19 mouse cellular contexts compared by ENCODE assay signal in the genomic region with DNA sequence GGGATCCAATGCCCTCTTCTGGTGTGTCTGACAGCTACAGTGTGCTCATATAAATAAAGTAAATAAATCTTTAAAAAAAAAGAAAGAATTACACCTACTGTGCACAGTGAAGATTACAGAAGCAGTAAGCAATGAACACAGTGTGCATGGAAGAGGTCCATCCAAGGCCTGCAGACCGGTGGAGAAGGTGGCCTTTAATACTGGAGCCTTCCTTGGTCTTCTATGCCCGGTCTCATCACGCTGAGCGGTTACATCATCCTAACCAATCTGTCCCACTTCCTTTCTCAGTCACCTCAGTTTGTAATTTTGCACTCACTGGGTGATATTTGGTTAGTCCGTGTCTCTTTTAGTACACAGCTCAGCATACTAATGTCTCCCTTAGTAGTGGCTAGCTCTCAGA.
A peak's percentile ranks its signal among the peaks of the same experiment; 100 is the strongest.
DNase-seq lines count a peak whose midpoint lies in the region; ATAC-seq and TF ChIP-seq lines count a peak whose summit lies in the region.
"Had no signal": no experiment of that assay in that cellular context is flagged by ENCODE, and none has a peak within 500 bp of the region (broad histone marks: within the 10 kb centered on the region; RNA-seq: fewer than 3 reads in every experiment).

No protein-coding gene starts in this region.

- dilution Hi-C loops in CH12.LX (cut with MboI; ENCODE audit: extremely low pct_ligation_motif_present, extremely low pct_unique_long_range_greater_than_20kb, low sequenced_read_pairs) = no loop called here

- TF ChIP-seq EP300 in CH12.LX (IDR thresholded peaks at IDR 0.05; ENCODE audit: low read length) = no peak

- no peak for ATAC-seq in heart, embryonic 11.5 days (replicated peaks; ENCODE audit: insufficient number of reproducible peaks, low FRiP score, low TSS enrichment)
- ATAC-seq: forebrain, embryonic 15.5 days; intestine, embryonic 15.5 days had no signal

- no peak overlapping the region for H3K9ac ChIP-seq in heart, embryonic 11.5 days (ENCODE audit: low read depth, low read length)
- no peak overlapping the region for H3K9ac ChIP-seq in CH12.LX (ENCODE audit: insufficient read depth, low read depth)
- H3K9ac ChIP-seq: embryonic facial prominence, embryonic 12.5 days; forebrain, embryonic 15.5 days; heart, embryonic 15.5 days; hindbrain, embryonic 14.5 days; intestine, embryonic 15.5 days; kidney, embryonic 15.5 days had no signal

- H3K4me2 ChIP-seq in heart, embryonic 11.5 days = no peak overlapping the region
- no peak overlapping the region for H3K4me2 ChIP-seq in CH12.LX (ENCODE audit: insufficient read depth, low read depth, poor library complexity, severe bottlenecking)
- H3K4me2 ChIP-seq: embryonic facial prominence, embryonic 12.5 days; forebrain, embryonic 15.5 days; heart, embryonic 15.5 days; hindbrain, embryonic 14.5 days; intestine, embryonic 15.5 days; kidney, embryonic 15.5 days had no signal

- no peaks in the 10 kb centered on the region for H3K27me3 ChIP-seq in heart, embryonic 11.5 days (ENCODE audit: control insufficient read depth, insufficient read depth, low read length)
- H3K27me3 ChIP-seq in CH12.LX (replicated peaks) = no peaks in the 10 kb centered on the region
- H3K27me3 ChIP-seq: embryonic facial prominence, embryonic 12.5 days; forebrain, embryonic 15.5 days; heart, embryonic 15.5 days; intestine, embryonic 15.5 days; kidney, embryonic 15.5 days had no signal

- TF ChIP-seq CTCF in CH12.LX (conservative IDR thresholded peaks at IDR 0.05 in 1 of 2, IDR thresholded peaks at IDR 0.05 in 1 of 2; ENCODE audit: low read depth in 2 of 2, low read length in 2 of 2) = no peak

- no peak overlapping the region for H3K27ac ChIP-seq in heart, embryonic 11.5 days (ENCODE audit: low read depth, low read length)
- no peak overlapping the region for H3K27ac ChIP-seq in CH12.LX (ENCODE audit: insufficient read depth, low read depth)
- H3K27ac ChIP-seq: embryonic facial prominence, embryonic 12.5 days; forebrain, embryonic 15.5 days; heart, embryonic 15.5 days; hindbrain, embryonic 14.5 days; intestine, embryonic 15.5 days; kidney, embryonic 15.5 days had no signal

- no peak for TF ChIP-seq RAD21 in CH12.LX (IDR thresholded peaks at IDR 0.05; ENCODE audit: low read depth, low read length)

- in situ Hi-C loops in CH12.LX (cut with MboI; ENCODE audit: low pct_ligation_motif_present, low pct_unique_long_range_greater_than_20kb, low sequenced_read_pairs) = no loop called here

- TF ChIP-seq POLR2A in CH12.LX (IDR thresholded peaks at IDR 0.05; ENCODE audit: low read depth, low read length) = no peak

- no peaks in the 10 kb centered on the region; the same call in 1 of the 2 replicates for H3K4me1 ChIP-seq in heart, embryonic 11.5 days (ENCODE audit: control insufficient read depth, insufficient read depth, low read length)
- peaks cover 10 to 21% of the 10 kb centered on the region in 2 experiments for H3K4me1 ChIP-seq in CH12.LX (ENCODE audit: control insufficient read depth in 1 of 2, insufficient read depth in 2 of 2)
- H3K4me1 ChIP-seq: forebrain, embryonic 15.5 days; heart, embryonic 15.5 days had no signal

- no peak overlapping the region for H3K4me3 ChIP-seq in heart, embryonic 11.5 days (ENCODE audit: low read depth, low read length)
- no peak overlapping the region for H3K4me3 ChIP-seq in CH12.LX (replicated peaks in 1 of 3; ENCODE audit: low read depth in 2 of 3, low read length in 2 of 3, poor library complexity in 1 of 3)
- H3K4me3 ChIP-seq: embryonic facial prominence, embryonic 12.5 days; forebrain, embryonic 15.5 days; heart, embryonic 15.5 days; intestine, embryonic 15.5 days; kidney, embryonic 15.5 days had no signal

- no peaks in the 10 kb centered on the region for H3K79me2 ChIP-seq in CH12.LX (replicated peaks; ENCODE audit: control insufficient read depth, extremely low read depth, insufficient read depth, poor library complexity, severe bottlenecking)

- WGBS in heart, embryonic 11.5 days (ENCODE audit: insufficient replicate concordance) = 92% methylated on average over 5 of the region's 5 CpGs

- no peaks in the 10 kb centered on the region for H3K36me3 ChIP-seq in heart, embryonic 11.5 days (ENCODE audit: control insufficient read depth, insufficient read depth, low read length)
- H3K36me3 ChIP-seq in CH12.LX (replicated peaks in 1 of 2; ENCODE audit: control insufficient read depth in 1 of 2, insufficient read depth in 1 of 2, low read length in 1 of 2) = peaks cover 3 to 54% of the 10 kb centered on the region in 2 experiments
- H3K36me3 ChIP-seq: embryonic facial prominence, embryonic 12.5 days; forebrain, embryonic 15.5 days; heart, embryonic 15.5 days; intestine, embryonic 15.5 days; kidney, embryonic 15.5 days had no signal

- H3K9me3 ChIP-seq in heart, embryonic 11.5 days (replicated peaks; ENCODE audit: control insufficient read depth, low read length) = no peaks in the 10 kb centered on the region
- no peaks in the 10 kb centered on the region for H3K9me3 ChIP-seq in CH12.LX (replicated peaks; ENCODE audit: low read length)
- H3K9me3 ChIP-seq: embryonic facial prominence, embryonic 12.5 days; forebrain, embryonic 15.5 days; heart, embryonic 15.5 days; intestine, embryonic 15.5 days; kidney, embryonic 15.5 days had no signal

- DNase-seq in cerebellum, adult 11-12 months = peak; percentile 43
- DNase-seq in cerebellum, postnatal 14 days = no peak
- peak; percentile 55 for DNase-seq in heart, adult 11 months
- peak; percentile 45 for DNase-seq in CH12.LX (ENCODE audit: extremely low read depth)
- peak; percentile 34 to 37 for DNase-seq in cerebellum, postnatal 36 days
- no peak for DNase-seq in gastrocnemius, adult 18-20 months (ENCODE audit: low spot score)
- DNase-seq in kidney, adult 11 months = no peak
- DNase-seq: adrenal gland, adult 8-10 months; adrenal gland, postnatal 36 days; gastrocnemius, postnatal 10 days; heart, postnatal 14 days; kidney, adult 2 months had no signal

TF ChIP-seq in CH12.LX, 34 proteins besides CTCF, POLR2A, EP300 and RAD21:
- no peak for TF ChIP-seq UBTF (IDR thresholded peaks at IDR 0.05; ENCODE audit: low read depth, low read length)
- TF ChIP-seq ETS1 (conservative IDR thresholded peaks at IDR 0.05; ENCODE audit: low read depth, low read length) = no peak
- 0 out of 2 replicates have a peak, but pooled peaks have one; percentile 17 for TF ChIP-seq IRF4 (IDR thresholded peaks at IDR 0.05; ENCODE audit: low read depth, low read length)

Comparison
In these comparisons a context has a peak if more than half of its experiments do, and no peak if none do; other contexts are left out.
1. DNase-seq: peak in cerebellum, adult 11-12 months (single experiment), heart, adult 11 months (single experiment), CH12.LX (single experiment) and cerebellum, postnatal 36 days (2 of 2); none in cerebellum, postnatal 14 days (0 of 2), gastrocnemius, adult 18-20 months (single experiment) and kidney, adult 11 months (single experiment).